Mouse (Mus musculus) heart, embryonic 10.5 days (tissue): Measurements from ENCODE around the gene Dhx29. TPM values are rescaled to one million over a fixed set of nuclear protein-coding genes. Genes with fewer than 3 reads are reported as not detected.

ENCODE experiments used
- DNase-seq: peaks from one replicate; pipeline ENCODE4 v3.0.0-alpha.2; 2017; ENCODE audit warnings: low spot score
- H3K27ac ChIP-seq: fragments of 300-500 bp; sonication (generic); 2 replicates; pipeline ENCODE4 v1.5.1; 2016; ENCODE audit warnings: mild to moderate bottlenecking
- H3K27me3 ChIP-seq: fragments of 300-500 bp; sonication (generic); 2 replicates; pipeline ENCODE4 v1.6.1; 2016; ENCODE audit warnings: mild to moderate bottlenecking; ENCODE audit not compliant: poor library complexity, insufficient read depth, severe bottlenecking
- H3K36me3 ChIP-seq: fragments of 300-500 bp; sonication (generic); 2 replicates; pipeline ENCODE4 v1.6.1; 2016; ENCODE audit warnings: mild to moderate bottlenecking, moderate library complexity
- H3K4me1 ChIP-seq: fragments of 300-500 bp; sonication (generic); 2 replicates; pipeline ENCODE4 v1.6.1; 2016; ENCODE audit warnings: mild to moderate bottlenecking
- H3K4me3 ChIP-seq: fragments of 300-500 bp; sonication (generic); 2 replicates; pipeline ENCODE4 v1.5.1; 2016; ENCODE audit warnings: mild to moderate bottlenecking, moderate library complexity
- H3K9me3 ChIP-seq: fragments of 300-500 bp; sonication (generic); 2 replicates; pipeline ENCODE4 v1.6.1; 2016; ENCODE audit warnings: mild to moderate bottlenecking, moderate library complexity
- WGBS: fragments of 180-500 bp; shearing (Covaris S2); methylation state at CpG from one replicate; pipeline ENCODE4 v1.1.7; 2016; 5-methylcytosine and 5-hydroxymethylcytosine counted together
- polyA plus RNA-seq: library from polyadenylated mRNA; unstranded; fragments of >200 nt; fragmentation: Nextera tagmentation; extraction: Ambion mirVana; gene quantifications from 2 replicates; pipeline ENCODE4 v1.2.1, GENCODE M21; 2016

The Dhx29 gene
- polyA plus RNA-seq, 1 experiment from 2014 or later: 24.7 TPM

DNA sequence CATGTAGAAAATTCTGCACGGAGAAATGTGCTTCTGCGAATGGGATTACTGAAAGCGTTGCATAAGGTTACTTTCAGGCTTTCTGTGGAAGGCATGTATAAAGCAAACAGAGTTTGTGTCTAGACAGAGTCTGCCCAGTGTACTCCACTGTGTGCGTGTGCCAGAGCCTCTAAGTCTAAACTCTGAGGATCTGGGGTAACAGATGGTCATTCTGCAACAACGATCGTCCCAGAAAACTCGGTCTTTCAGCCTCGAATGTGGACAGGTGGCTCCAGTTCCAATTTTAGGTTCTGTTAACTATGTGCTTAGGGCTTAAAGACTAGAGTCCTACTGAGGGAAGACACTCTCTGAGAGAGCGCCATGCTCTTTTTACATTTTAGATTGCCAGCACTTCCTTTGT, 18.1 kb downstream of the Dhx29 start:
- Histone ChIP-seq H3K27me3 (no peaks in the 10 kb centered on the region), H3K4me3 (no peak overlapping the region), H3K36me3 (peaks cover 67% of the 10 kb centered on the region), H3K4me1 (0 out of 2 replicates have a peak, but pooled peaks cover 4% of the 10 kb centered on the region), H3K9me3 (no peaks in the 10 kb centered on the region), H3K27ac (no peak overlapping the region)
- 93% methylated on average over 9 of the region's 9 CpGs for WGBS
- no peak for DNase-seq

DNA sequence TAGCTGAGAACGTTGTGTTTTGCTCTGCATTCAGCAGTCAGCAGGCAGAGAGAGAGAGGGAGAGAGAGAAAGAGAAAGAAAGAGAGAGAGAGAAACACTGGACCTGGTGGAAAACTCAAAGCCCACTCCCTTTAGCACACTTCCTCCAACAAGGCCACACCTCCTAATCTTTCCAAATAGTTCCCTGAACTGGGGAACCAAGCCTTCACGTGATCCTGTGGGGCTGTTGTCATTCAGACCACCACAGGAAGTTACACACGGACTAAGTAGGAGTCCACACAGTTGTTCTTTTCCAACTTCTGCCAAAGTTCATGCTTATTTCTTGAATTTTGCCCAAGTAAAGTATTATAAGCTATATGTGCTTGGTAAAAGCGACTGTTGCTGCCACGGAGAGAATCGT, 18.6 kb downstream of the Dhx29 start:
- Histone ChIP-seq H3K9me3 (no peaks in the 10 kb centered on the region), H3K36me3 (peaks cover 73% of the 10 kb centered on the region), H3K27ac (no peak overlapping the region), H3K27me3 (no peaks in the 10 kb centered on the region), H3K4me1 (0 out of 2 replicates have a peak, but pooled peaks cover 4% of the 10 kb centered on the region), H3K4me3 (no peak overlapping the region)
- WGBS: 88% methylated on average over 6 of the region's 6 CpGs
- no peak for DNase-seq

GRCm38 (mm10) chr13:112954067-112954466, 26.8 kb downstream of the Dhx29 start:
- DNase-seq: no peak
- H3K9me3 ChIP-seq: no peaks in the 10 kb centered on the region
- no peaks in the 10 kb centered on the region for H3K27me3 ChIP-seq
- H3K4me1 ChIP-seq: no peaks in the 10 kb centered on the region
- peaks cover 81% of the 10 kb centered on the region for H3K36me3 ChIP-seq
- 89% methylated on average over 8 of the region's 8 CpGs for WGBS
- H3K27ac ChIP-seq: no peak overlapping the region
- no peak overlapping the region for H3K4me3 ChIP-seq

GRCm38 (mm10) chr13:112963081-112963480, 35.8 kb downstream of the Dhx29 start:
- H3K27ac ChIP-seq: no peak overlapping the region
- DNase-seq: no peak
- H3K27me3 ChIP-seq: no peaks in the 10 kb centered on the region
- H3K9me3 ChIP-seq: no peaks in the 10 kb centered on the region
- H3K4me1 ChIP-seq: no peaks in the 10 kb centered on the region
- WGBS: 92% methylated on average over 5 of the region's 5 CpGs
- H3K4me3 ChIP-seq: no peak overlapping the region
- H3K36me3 ChIP-seq: peaks cover 70% of the 10 kb centered on the region

- Histone ChIP-seq H3K27me3 (no peaks in the 10 kb centered on the region), H3K4me1 (no peaks in the 10 kb centered on the region), H3K4me3 (no peak overlapping the region), H3K36me3 (peaks cover 67% of the 10 kb centered on the region), H3K27ac (no peak overlapping the region), H3K9me3 (no peaks in the 10 kb centered on the region)
- no peak for DNase-seq
- 92% methylated on average over 12 of the region's 12 CpGs for WGBS
Observed at GRCm38 (mm10) chr13:112964421-112964820, 37.2 kb downstream of the Dhx29 start.

DNA sequence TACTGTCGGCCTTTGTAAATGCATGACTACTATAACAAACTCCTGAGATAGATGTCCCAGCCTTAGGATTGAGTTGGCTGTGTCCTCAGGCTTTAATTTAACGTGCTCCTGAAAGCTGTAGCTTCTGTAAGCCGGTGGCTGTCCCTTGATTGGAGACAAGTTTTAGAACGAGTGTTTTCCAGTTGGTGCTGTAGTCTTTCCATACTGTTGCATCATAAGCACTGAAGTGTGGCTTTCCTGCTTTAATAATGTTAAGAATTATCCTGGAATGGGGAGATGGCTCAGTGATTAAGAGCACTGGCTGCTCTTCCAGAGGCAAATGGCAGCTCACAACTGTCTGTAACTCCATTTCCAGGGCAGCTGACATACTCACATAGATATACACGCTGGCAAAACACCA, 40.0 kb downstream of the Dhx29 start:
- DNase-seq: no peak
- H3K4me3 ChIP-seq: no peak overlapping the region
- H3K9me3 ChIP-seq: no peaks in the 10 kb centered on the region
- WGBS: 90% methylated on average over 5 of the region's 5 CpGs
- H3K36me3 ChIP-seq: peaks cover 55% of the 10 kb centered on the region
- no peaks in the 10 kb centered on the region for H3K27me3 ChIP-seq
- H3K27ac ChIP-seq: no peak overlapping the region
- H3K4me1 ChIP-seq: no peaks in the 10 kb centered on the region

DNA sequence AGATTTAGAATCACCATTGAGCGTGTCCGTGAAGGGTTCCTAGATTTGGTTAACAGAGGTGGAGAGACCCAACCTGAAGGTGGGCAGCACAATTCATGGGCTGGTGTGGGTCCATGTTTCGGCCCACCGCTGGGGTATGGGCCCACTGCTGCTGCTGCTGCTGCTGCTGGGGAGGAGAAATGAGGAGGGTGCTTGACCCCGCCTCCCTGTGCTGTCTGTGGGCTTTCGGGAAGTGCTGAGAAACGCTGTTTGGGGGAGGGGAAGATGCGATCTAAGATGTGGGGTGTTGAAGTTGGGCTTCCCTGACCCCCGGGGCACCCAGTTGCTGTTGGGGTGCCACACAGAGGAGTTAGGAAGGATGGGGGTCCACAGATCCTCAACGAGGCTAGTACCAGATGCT, 49.5 kb downstream of the Dhx29 start:
- H3K9me3 ChIP-seq: no peaks in the 10 kb centered on the region
- peaks cover 4% of the 10 kb centered on the region for H3K4me1 ChIP-seq
- 31% methylated on average over 10 of the region's 10 CpGs for whole genome bisulfite sequencing
- H3K36me3 ChIP-seq: no peaks in the 10 kb centered on the region
- no peak overlapping the region for H3K27ac ChIP-seq
- DNase-seq: no peak
- peaks cover 52% of the 10 kb centered on the region for H3K27me3 ChIP-seq
- H3K4me3 ChIP-seq: peak overlapping the region; percentile 19; the same call in 1 of the 2 replicates

DNA sequence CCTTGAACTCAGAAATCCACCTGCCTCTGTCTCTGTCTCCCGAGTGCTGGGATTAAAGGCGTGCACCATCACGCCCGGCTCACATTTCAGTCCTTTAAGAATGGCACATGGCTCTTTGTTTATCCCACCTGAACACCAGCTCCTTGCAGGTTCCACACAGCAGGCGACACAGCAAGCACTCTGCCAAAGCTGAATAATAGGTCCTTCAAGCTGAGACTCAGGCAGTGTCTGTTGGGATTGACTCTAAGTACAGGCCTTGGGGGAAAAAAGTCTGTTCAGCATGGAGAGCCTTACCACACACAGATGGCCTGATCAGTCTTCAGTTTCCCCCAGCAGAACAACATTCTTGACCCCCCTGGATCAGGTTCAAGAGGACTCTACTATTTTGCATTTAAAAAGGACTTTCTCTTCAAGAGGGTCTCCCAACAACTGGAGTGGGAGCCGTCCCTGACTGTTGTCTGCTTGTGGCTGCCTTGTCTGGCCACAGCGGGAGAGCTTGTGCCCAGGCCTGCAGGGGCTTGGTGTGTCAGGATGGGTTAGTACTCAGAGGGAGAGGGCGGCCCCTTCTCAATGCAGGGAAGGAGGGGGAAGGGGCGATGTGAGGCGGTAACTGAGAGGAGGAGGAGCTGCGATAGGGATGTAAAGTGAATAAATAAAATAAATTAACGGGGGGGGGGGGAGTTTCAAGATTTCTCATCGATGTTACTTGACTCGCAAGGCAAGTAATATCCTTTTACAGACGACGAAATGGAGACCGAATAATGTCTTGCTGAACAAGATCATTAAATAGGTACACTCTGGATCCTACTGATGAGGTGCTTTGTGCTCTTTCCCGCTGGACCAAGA, 58.6 kb downstream of the Dhx29 start:
- H3K4me3 ChIP-seq: 0 out of 2 replicates have a peak overlapping the region, but pooled peaks have one; percentile 63
- no peaks in the 10 kb centered on the region for H3K9me3 ChIP-seq
- peaks cover 37% of the 10 kb centered on the region for H3K4me1 ChIP-seq
- 6% methylated on average over 18 of the region's 18 CpGs for WGBS
- H3K36me3 ChIP-seq: no peaks in the 10 kb centered on the region
- no peak overlapping the region for H3K27ac ChIP-seq
- DNase-seq: no peak
- peaks cover 77% of the 10 kb centered on the region for H3K27me3 ChIP-seq

GRCm38 (mm10) chr13:112986451-112986950, 59.2 kb downstream of the Dhx29 start:
- under 1% methylated on average over 17 of the region's 17 CpGs for WGBS
- H3K4me3 ChIP-seq: peak overlapping the region; percentile 63
- H3K36me3 ChIP-seq: no peaks in the 10 kb centered on the region
- no peaks in the 10 kb centered on the region for H3K9me3 ChIP-seq
- peaks cover 37% of the 10 kb centered on the region for H3K4me1 ChIP-seq
- DNase-seq: peak; percentile 69
- no peak overlapping the region for H3K27ac ChIP-seq
- peaks cover 78% of the 10 kb centered on the region for H3K27me3 ChIP-seq

GRCm38 (mm10) chr13:112987532-112987943, 60.3 kb downstream of the Dhx29 start, which contains the start of gene Ccno:
Gene Ccno, plus strand, starts transcription at chr13:112987802.
- H3K9me3 ChIP-seq: no peaks in the 10 kb centered on the region
- no peaks in the 10 kb centered on the region for H3K36me3 ChIP-seq
- H3K27me3 ChIP-seq: peaks cover 81% of the 10 kb centered on the region
- under 1% methylated on average over 47 of the region's 47 CpGs for WGBS
- peaks cover 37% of the 10 kb centered on the region for H3K4me1 ChIP-seq
- peak within 1 kb of the TSS; percentile 63 for H3K4me3 ChIP-seq
- H3K27ac ChIP-seq: peak within 1 kb of the TSS; percentile 69
- DNase-seq: peak; percentile 95

DNA sequence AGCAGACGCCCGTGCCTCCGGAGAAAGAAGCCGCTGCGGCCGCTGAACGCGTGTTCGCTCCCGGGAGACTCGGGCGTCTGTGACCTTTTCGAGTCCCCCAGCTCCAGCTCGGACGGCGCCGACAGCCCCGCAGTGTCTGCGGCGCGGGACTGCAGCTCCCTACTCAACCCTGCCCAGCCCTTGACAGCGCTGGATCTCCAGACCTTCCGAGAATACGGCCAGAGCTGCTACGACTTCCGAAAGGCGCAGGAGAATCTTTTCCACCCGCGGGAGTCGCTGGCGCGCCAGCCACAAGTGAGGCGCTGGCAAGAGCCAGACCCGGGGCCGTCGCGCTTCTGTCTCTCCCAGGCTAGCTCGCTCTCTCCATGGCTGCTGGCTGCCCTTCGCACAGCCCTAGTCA, 60.7 kb downstream of the Dhx29 start:
- Histone ChIP-seq H3K4me3 (peak overlapping the region; percentile 63), H3K4me1 (peaks cover 37% of the 10 kb centered on the region), H3K9me3 (no peaks in the 10 kb centered on the region), H3K27ac (peak overlapping the region; percentile 69), H3K36me3 (no peaks in the 10 kb centered on the region), H3K27me3 (peaks cover 86% of the 10 kb centered on the region)
- no peak for DNase-seq
- under 1% methylated on average over 39 of the region's 39 CpGs for WGBS

- WGBS: under 1% methylated on average over 19 of the region's 19 CpGs
- H3K9me3 ChIP-seq: no peaks in the 10 kb centered on the region
- peak overlapping the region; percentile 63 for H3K4me3 ChIP-seq
- DNase-seq: no peak
- peaks cover 44% of the 10 kb centered on the region for H3K4me1 ChIP-seq
- H3K27me3 ChIP-seq: peaks cover 93% of the 10 kb centered on the region
- H3K27ac ChIP-seq: no peak overlapping the region
- H3K36me3 ChIP-seq: no peaks in the 10 kb centered on the region
Observed at GRCm38 (mm10) chr13:112988866-112989265, 61.6 kb downstream of the Dhx29 start.

DNA sequence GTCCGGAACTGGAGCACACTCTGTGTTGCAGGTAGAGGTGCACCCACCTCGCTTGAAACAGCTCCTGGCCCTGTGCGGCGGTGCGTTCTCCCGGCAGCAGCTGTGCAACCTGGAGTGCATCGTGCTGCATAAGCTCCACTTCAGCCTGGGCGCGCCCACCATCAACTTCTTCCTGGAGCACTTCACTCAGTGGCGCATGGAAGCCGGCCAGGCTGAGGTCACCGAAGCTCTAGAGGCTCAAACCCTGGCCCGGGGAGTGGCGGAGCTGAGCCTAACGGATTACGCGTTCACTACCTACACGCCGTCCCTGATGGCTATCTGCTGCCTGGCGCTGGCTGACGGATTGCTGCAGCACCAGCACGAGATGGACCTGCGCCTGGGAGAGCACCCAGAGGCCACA, 62.3 kb downstream of the Dhx29 start:
- under 1% methylated on average over 23 of the region's 23 CpGs for WGBS
- peak overlapping the region; percentile 63 for H3K4me3 ChIP-seq
- no peaks in the 10 kb centered on the region for H3K9me3 ChIP-seq
- H3K27me3 ChIP-seq: peaks cover 93% of the 10 kb centered on the region
- no peaks in the 10 kb centered on the region for H3K36me3 ChIP-seq
- peaks cover 49% of the 10 kb centered on the region for H3K4me1 ChIP-seq
- DNase-seq: peak; percentile 76
- H3K27ac ChIP-seq: no peak overlapping the region
